Mouse (Mus musculus) small intestine, adult 2 months (tissue): ENCODE data around the gene Pcyox1.

Source experiments
- CTCF ChIP-seq: fragments of 200-500 bp; IDR thresholded peaks from 2 replicates; pipeline ENCODE4 v1.5.1; 2012; ENCODE audit warnings: low read depth, mild to moderate bottlenecking, control low read depth, inconsistent platforms, low read length, moderate library complexity, mixed read lengths; ENCODE audit not compliant: insufficient replicate concordance, insufficient read length; ENCODE audit errors: extremely low read depth
- POLR2A ChIP-seq: fragments of 200-500 bp; IDR thresholded peaks from 2 replicates; pipeline ENCODE4 v1.6.1; 2012; ENCODE audit warnings: low read depth, mild to moderate bottlenecking, control low read depth, inconsistent platforms, low read length, moderate library complexity

DNA sequence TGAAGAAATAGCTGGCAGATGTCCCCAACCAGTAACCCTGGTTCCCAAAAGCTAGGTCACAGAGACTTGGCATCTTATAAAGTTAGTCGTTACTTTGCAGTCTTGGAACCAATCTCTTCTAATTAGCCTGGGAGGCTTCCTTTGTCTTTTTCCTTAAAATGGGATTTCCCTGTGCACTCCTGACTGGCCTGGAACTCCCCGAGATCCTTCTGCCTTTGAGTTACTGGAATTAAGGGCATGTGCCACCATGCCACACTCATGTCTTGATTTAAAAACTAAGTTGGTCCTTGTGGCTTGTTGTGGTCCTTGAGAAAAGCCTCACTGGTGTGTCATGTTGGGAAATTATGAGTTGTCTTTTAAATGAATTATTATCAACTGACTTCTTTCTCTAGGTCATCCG lies 18.6 kb downstream of the Pcyox1 start:
- TF ChIP-seq CTCF (no peak), POLR2A (no peak)
